Mouse (Mus musculus) heart, embryonic 12.5 days (tissue): ENCODE data around the gene Cpt2. TPM values are rescaled to one million over a fixed set of nuclear protein-coding genes. Genes with fewer than 3 reads are reported as not detected.

ENCODE experiments used
- ATAC-seq: fragments of 200-750 bp; cut with Nextera tagmentation; 2 replicates; pipeline ENCODE4 v1.8.0; 2017; ENCODE audit warnings: moderate TSS enrichment, moderate library complexity; ENCODE audit not compliant: insufficient number of reproducible peaks, low FRiP score
- H3K27ac ChIP-seq: fragments of 300-500 bp; sonication (generic); 2 replicates; pipeline ENCODE4 v1.5.1; 2016; ENCODE audit warnings: mild to moderate bottlenecking, moderate library complexity; ENCODE audit not compliant: poor library complexity, severe bottlenecking
- H3K27me3 ChIP-seq: fragments of 300-500 bp; sonication (generic); replicated peaks from 2 replicates; pipeline ENCODE4 v1.6.1; 2016; ENCODE audit warnings: mild to moderate bottlenecking, moderate library complexity
- H3K36me3 ChIP-seq: fragments of 300-500 bp; sonication (generic); 2 replicates; pipeline ENCODE4 v1.6.1; 2016; ENCODE audit warnings: mild to moderate bottlenecking, moderate library complexity
- H3K4me1 ChIP-seq: fragments of 300-500 bp; sonication (generic); replicated peaks from 2 replicates; pipeline ENCODE4 v1.6.1; 2016; ENCODE audit warnings: mild to moderate bottlenecking
- H3K4me2 ChIP-seq: fragments of 300-500 bp; sonication (generic); 2 replicates; pipeline ENCODE4 v1.6.1; 2016; ENCODE audit warnings: mild to moderate bottlenecking, moderate library complexity
- H3K4me3 ChIP-seq: fragments of 300-500 bp; sonication (generic); 2 replicates; pipeline ENCODE4 v1.5.1; 2016; ENCODE audit warnings: mild to moderate bottlenecking
- H3K9ac ChIP-seq: fragments of 300-500 bp; sonication (generic); 2 replicates; pipeline ENCODE4 v1.6.1; 2016; ENCODE audit warnings: mild to moderate bottlenecking, moderate library complexity
- H3K9me3 ChIP-seq: fragments of 300-500 bp; sonication (generic); replicated peaks from 2 replicates; pipeline ENCODE4 v1.6.1; 2016; ENCODE audit warnings: mild to moderate bottlenecking, moderate library complexity
- WGBS: fragments of 180-500 bp; shearing (Covaris S2); methylation state at CpG from one replicate; pipeline ENCODE4 v1.1.7; 2016; 5-methylcytosine and 5-hydroxymethylcytosine counted together
- polyA plus RNA-seq: library from polyadenylated mRNA; unstranded; fragments of >200 nt; fragmentation: Nextera tagmentation; extraction: Ambion mirVana; gene quantifications from 2 replicates; pipeline ENCODE4 v1.2.1, GENCODE M21; 2016

Cpt2 gene
- polyA plus RNA-seq, result 56.7 and 58.8 TPM in 2 replicates

GRCm38 (mm10) chr4:107923145-107923802 is at the start of gene Cpt2:
Gene Cpt2 (minus strand): TSS chr4:107923610.
- H3K4me2 ChIP-seq, result peak within 1 kb of the TSS; percentile 85
- no peaks in the 10 kb centered on the region for H3K27me3 ChIP-seq
- peak; percentile 98 for ATAC-seq
- no peaks in the 10 kb centered on the region for H3K9me3 ChIP-seq
- peaks cover 27% of the 10 kb centered on the region for H3K4me1 ChIP-seq
- no peaks in the 10 kb centered on the region for H3K36me3 ChIP-seq
- 2% methylated on average over 38 of the region's 38 CpGs for WGBS
- H3K9ac ChIP-seq, result peak within 1 kb of the TSS; percentile 91
- H3K27ac ChIP-seq, result peak within 1 kb of the TSS; percentile 53
- peak within 1 kb of the TSS; percentile 83 for H3K4me3 ChIP-seq

GRCm38 (mm10) chr4:107971162-107971561 is 47.8 kb upstream of the Cpt2 start:
- no peaks in the 10 kb centered on the region for H3K36me3 ChIP-seq
- peaks cover 9% of the 10 kb centered on the region for H3K4me1 ChIP-seq
- H3K4me3 ChIP-seq, result no peak overlapping the region
- H3K9ac ChIP-seq, result no peak overlapping the region
- no peak for ATAC-seq
- no peak overlapping the region for H3K4me2 ChIP-seq
- WGBS, result 84% methylated on average over 1 of the region's 1 CpGs
- H3K27ac ChIP-seq, result no peak overlapping the region
- peaks cover 12% of the 10 kb centered on the region for H3K27me3 ChIP-seq
- no peaks in the 10 kb centered on the region for H3K9me3 ChIP-seq

- Histone ChIP-seq H3K9me3 (no peaks in the 10 kb centered on the region), H3K27me3 (peaks cover 11% of the 10 kb centered on the region; the same call in 1 of the 2 replicates), H3K27ac (no peak overlapping the region), H3K9ac (no peak overlapping the region), H3K4me2 (no peak overlapping the region), H3K36me3 (no peaks in the 10 kb centered on the region), H3K4me3 (no peak overlapping the region), H3K4me1 (peaks cover 9% of the 10 kb centered on the region)
- ATAC-seq, result no peak
Observed at GRCm38 (mm10) chr4:107969781-107970180, 46.4 kb upstream of the Cpt2 start.

GRCm38 (mm10) chr4:107967966-107968682 is 44.7 kb upstream of the Cpt2 start, which contains the start of gene Slc1a7:
Gene Slc1a7 (plus strand): TSS chr4:107968332.
- Histone ChIP-seq H3K4me2 (no peak within 1 kb of the TSS), H3K4me1 (peaks cover 13% of the 10 kb centered on the region), H3K9me3 (no peaks in the 10 kb centered on the region), H3K36me3 (no peaks in the 10 kb centered on the region), H3K27ac (no peak within 1 kb of the TSS), H3K27me3 (peaks cover 11% of the 10 kb centered on the region; the same call in 1 of the 2 replicates), H3K4me3 (no peak within 1 kb of the TSS), H3K9ac (no peak within 1 kb of the TSS)
- ATAC-seq, result peak; percentile 43; the same call in 1 of the 2 replicates
- WGBS, result 77% methylated on average over 16 of the region's 16 CpGs

- H3K27ac ChIP-seq, result no peak overlapping the region
- no peak for ATAC-seq
- no peaks in the 10 kb centered on the region for H3K9me3 ChIP-seq
- 39% methylated on average over 5 of the region's 5 CpGs for WGBS
- no peak overlapping the region for H3K4me3 ChIP-seq
- no peak overlapping the region for H3K9ac ChIP-seq
- H3K36me3 ChIP-seq, result no peaks in the 10 kb centered on the region
- H3K4me2 ChIP-seq, result no peak overlapping the region
- H3K27me3 ChIP-seq, result peaks cover 11% of the 10 kb centered on the region; the same call in 1 of the 2 replicates
- H3K4me1 ChIP-seq, result peaks cover 28% of the 10 kb centered on the region
Observed at GRCm38 (mm10) chr4:107966416-107967109, 43.2 kb upstream of the Cpt2 start.

- 92% methylated on average over 2 of the region's 2 CpGs for WGBS
- Histone ChIP-seq H3K4me2 (peak overlapping the region; percentile 8; the same call in 1 of the 2 replicates), H3K9me3 (no peaks in the 10 kb centered on the region), H3K9ac (no peak overlapping the region; the same call in 1 of the 2 replicates), H3K36me3 (no peaks in the 10 kb centered on the region), H3K4me3 (no peak overlapping the region), H3K27ac (peak overlapping the region; percentile 97), H3K4me1 (peaks cover 28% of the 10 kb centered on the region), H3K27me3 (0 out of 2 replicates have a peak, but pooled peaks cover 5% of the 10 kb centered on the region)
- no peak for ATAC-seq
Observed at GRCm38 (mm10) chr4:107962792-107963191, 39.4 kb upstream of the Cpt2 start.

- Histone ChIP-seq H3K4me3 (no peak overlapping the region), H3K9ac (no peak overlapping the region), H3K4me1 (peaks cover 26% of the 10 kb centered on the region), H3K27me3 (0 out of 2 replicates have a peak, but pooled peaks cover 5% of the 10 kb centered on the region), H3K27ac (peak overlapping the region; percentile 97), H3K4me2 (peak overlapping the region; percentile 8), H3K9me3 (no peaks in the 10 kb centered on the region), H3K36me3 (no peaks in the 10 kb centered on the region)
- WGBS, result 24% methylated on average over 11 of the region's 11 CpGs
- ATAC-seq, result peak; percentile 88
Observed at GRCm38 (mm10) chr4:107962044-107962732, 38.8 kb upstream of the Cpt2 start.

GRCm38 (mm10) chr4:107958487-107958886 is 35.1 kb upstream of the Cpt2 start:
- no peak for ATAC-seq
- H3K4me1 ChIP-seq, result peaks cover 21% of the 10 kb centered on the region
- no peak overlapping the region for H3K9ac ChIP-seq
- H3K4me3 ChIP-seq, result no peak overlapping the region
- 79% methylated on average over 7 of the region's 7 CpGs for WGBS
- H3K36me3 ChIP-seq, result no peaks in the 10 kb centered on the region
- H3K27me3 ChIP-seq, result 0 out of 2 replicates have a peak, but pooled peaks cover 11% of the 10 kb centered on the region
- H3K9me3 ChIP-seq, result no peaks in the 10 kb centered on the region
- H3K27ac ChIP-seq, result no peak overlapping the region
- H3K4me2 ChIP-seq, result no peak overlapping the region

- Histone ChIP-seq H3K27me3 (0 out of 2 replicates have a peak, but pooled peaks cover 11% of the 10 kb centered on the region), H3K27ac (no peak overlapping the region), H3K4me2 (no peak overlapping the region), H3K4me1 (no peaks in the 10 kb centered on the region), H3K4me3 (no peak overlapping the region), H3K36me3 (no peaks in the 10 kb centered on the region), H3K9me3 (no peaks in the 10 kb centered on the region), H3K9ac (no peak overlapping the region)
- ATAC-seq, result no peak
- WGBS, result 70% methylated on average over 5 of the region's 5 CpGs
Observed at GRCm38 (mm10) chr4:107955691-107956090, 32.3 kb upstream of the Cpt2 start.

GRCm38 (mm10) chr4:107952845-107953244 is 29.4 kb upstream of the Cpt2 start:
- no peaks in the 10 kb centered on the region for H3K36me3 ChIP-seq
- 0 out of 2 replicates have a peak, but pooled peaks cover 5% of the 10 kb centered on the region for H3K27me3 ChIP-seq
- no peak overlapping the region for H3K9ac ChIP-seq
- H3K4me2 ChIP-seq, result no peak overlapping the region
- H3K27ac ChIP-seq, result no peak overlapping the region
- H3K4me3 ChIP-seq, result no peak overlapping the region
- ATAC-seq, result no peak
- no peaks in the 10 kb centered on the region; the same call in 1 of the 2 replicates for H3K4me1 ChIP-seq
- no peaks in the 10 kb centered on the region for H3K9me3 ChIP-seq
